Mouse (Mus musculus): ENCODE measurements around the gene Rbmx2.

Rbmx2 gene

DNA sequence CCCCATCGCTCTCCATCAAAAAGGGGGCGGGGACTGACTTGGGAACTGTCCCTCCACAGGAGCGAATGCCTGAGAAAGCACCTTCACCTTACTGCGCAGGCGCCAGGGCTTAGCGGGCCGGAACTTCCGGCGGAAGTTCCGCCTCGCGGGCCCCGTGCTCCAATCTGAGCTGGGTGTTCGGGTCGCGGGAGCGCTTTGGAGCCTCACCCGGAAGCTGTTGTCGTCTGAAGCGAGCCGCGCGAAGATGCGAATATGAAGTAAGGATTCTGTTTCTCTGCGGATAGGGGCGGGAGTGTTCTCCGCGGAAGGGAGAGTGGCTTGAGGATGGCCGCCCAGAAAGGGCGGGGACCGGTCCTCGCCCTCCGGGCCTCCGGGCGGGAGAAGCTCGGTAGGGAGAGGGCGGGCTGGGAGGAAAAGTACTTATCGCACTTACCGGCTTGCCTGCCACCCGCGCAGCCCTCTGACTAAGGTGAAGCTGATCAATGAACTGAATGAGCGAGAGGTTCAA lies at the start of gene Rbmx2:
TSS of gene Rbmx2 (plus strand) at position 141 of the 508 bp plus-strand sequence.
- DNase-seq, result peak; percentile 93 to 95

DNA sequence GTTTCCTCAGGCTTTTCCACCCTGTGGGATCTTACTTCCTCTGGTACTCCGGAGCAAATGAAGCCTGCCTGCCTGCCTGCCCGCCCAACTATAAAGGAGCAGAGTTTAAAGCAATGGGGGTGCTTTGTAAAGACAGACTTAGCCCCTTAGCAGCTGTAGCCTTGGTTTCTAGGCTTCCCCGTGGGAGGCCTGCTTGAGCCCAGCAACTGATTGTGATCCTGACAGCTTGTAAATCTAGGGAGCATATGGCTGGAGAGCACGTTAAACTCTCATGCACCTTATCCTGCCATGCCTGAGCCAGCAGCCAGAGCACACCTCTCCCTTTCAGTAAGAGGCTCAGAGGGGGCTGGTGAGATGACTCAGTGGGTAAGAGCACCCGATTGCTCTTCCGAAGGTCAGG lies 28.0 kb upstream of the Rbmx2 start:
- peak in 1 of 2 experiments; percentile 6 for DNase-seq

DNA sequence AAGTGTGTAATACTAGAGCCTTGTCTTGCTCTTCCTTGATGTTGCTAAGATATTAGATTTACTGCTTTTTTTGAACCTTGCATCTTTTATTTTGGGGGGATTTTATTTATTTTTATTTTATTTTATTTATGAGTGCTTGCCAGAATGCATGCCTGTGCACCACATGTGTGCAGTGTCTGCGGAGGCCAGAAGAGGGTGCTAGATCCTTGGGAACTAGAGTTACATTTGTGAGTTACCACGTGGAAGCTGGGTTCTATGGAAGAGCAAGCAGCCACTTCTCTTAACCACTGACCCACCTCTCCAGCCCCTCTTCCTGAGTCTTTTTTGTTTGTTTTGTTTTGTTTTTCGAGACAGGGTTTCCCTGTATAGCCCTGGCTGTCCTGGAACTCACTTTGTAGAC lies 25.2 kb upstream of the Rbmx2 start:
- DNase-seq, result peak; percentile 7 to 10

GRCm38 (mm10) chrX:48671714-48672113 lies 23.1 kb upstream of the Rbmx2 start:
- DNase-seq, result no peak

- DNase-seq, result peak; percentile 32 to 34
These were observed 20.6 kb upstream of the Rbmx2 start, which contains the start of gene Gpr119 for GRCm38 (mm10) chrX:48674171-48674570. Gene Gpr119, minus strand, starts transcription at chrX:48674478.

GRCm38 (mm10) chrX:48683451-48683850 lies 11.4 kb upstream of the Rbmx2 start:
- peak; percentile 73 to 76 for DNase-seq

- DNase-seq, result no peak
These were observed 10.9 kb upstream of the Rbmx2 start for GRCm38 (mm10) chrX:48683857-48684256.

- no peak for DNase-seq
These were observed 344 bp upstream of the Rbmx2 start for GRCm38 (mm10) chrX:48694460-48694859.

- DNase-seq, result no peak
These were observed 14.9 kb downstream of the Rbmx2 start for GRCm38 (mm10) chrX:48709701-48710100.

DNA sequence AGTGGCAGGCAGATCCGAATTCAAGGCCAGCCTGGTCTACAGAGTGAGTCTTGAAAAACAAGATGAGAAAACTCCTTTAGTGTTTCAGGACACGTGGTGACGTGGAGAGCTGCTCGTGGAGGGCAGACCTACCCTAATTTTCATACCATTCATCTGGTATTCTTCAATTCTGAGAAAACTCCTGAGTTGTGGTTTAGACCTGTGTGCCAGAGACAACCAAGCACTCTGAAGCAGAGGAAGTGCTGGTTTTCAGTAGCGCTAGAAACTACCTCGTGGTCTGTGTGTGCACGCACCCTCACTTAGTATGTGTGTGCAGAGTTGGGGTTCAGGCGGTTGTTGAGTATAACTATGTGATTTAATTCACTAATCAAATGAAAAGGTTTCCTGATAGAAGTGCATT lies 18.0 kb downstream of the Rbmx2 start:
- no peak for DNase-seq

- no peak for DNase-seq
These were observed 60.0 kb downstream of the Rbmx2 start for GRCm38 (mm10) chrX:48754710-48755283.

All from cerebellum, postnatal 10 days (tissue).